Mouse (Mus musculus) CD4-positive naive resting alpha-beta T cell, adult 57 days (primary cell): ENCODE measurements around the gene 9330182L06Rik. TPM values are rescaled to one million over a fixed set of nuclear protein-coding genes. Genes with fewer than 3 reads are reported as not detected.

Experiments used
- total RNA-seq: library from RNA; stranded (reverse); gene quantifications from one replicate; pipeline ENCODE4 v1.2.4, GENCODE M21; 2023

The 9330182L06Rik gene
- total RNA-seq = not detected

DNA sequence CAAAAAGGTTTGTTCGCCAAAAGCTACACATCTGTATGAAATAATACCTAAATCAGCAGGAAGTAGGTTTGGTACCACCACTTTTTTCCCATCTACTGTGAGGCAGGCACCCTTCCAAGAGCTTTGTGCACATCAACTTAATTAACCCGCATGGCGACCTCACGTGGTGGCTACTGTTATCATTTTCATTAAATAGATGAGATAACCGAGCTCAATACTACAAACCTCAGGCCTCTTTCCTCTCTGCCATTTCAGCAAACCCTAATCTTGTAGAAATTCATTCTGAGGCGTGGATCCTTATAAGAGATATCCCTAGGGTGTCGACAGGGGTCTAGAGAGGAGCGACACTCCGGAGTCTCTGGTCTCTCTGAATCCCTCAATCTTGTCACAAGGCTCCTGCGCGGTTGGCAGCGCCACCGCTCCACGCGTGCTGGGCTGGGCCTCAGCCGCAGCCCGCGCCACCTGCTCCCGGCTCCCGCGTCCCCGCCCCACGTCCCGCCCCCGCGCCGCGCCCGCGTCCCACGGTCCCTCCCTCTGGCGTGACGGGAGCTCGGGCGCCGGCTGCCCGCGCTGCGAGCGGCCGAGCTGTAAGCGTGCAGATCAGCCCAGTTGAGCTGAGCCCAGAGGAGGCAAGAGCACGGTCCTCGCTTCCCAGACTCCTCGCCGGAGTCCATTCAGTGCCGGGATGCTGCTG is at the start of gene 9330182L06Rik:
Gene 9330182L06Rik, plus strand, starts transcription at position 533 of the 694 bp plus-strand sequence.

Other genes with a start within 250 kb of the 9330182L06Rik start
- 35.4 TPM for gene Tmem243, start 165.4 kb upstream of the 9330182L06Rik start, total RNA-seq
- 86.0 TPM for gene Dmtf1, start 104.3 kb upstream of the 9330182L06Rik start, total RNA-seq